Mouse (Mus musculus) cerebellum, adult 2 months (tissue): ENCODE results near the gene Ccdc162. TPM values are rescaled to one million over a fixed set of nuclear protein-coding genes. Genes with fewer than 3 reads are reported as not detected.

ENCODE experiments used
- DNase-seq, 2 experiments: peaks; one replicate each; pipeline ENCODE4 v3.0.0; 2021
- H3K27ac ChIP-seq: fragments of 200-500 bp; 2 replicates; pipeline ENCODE4 v1.5.1; 2012; ENCODE audit warnings: low read length, control low read depth, inconsistent platforms; ENCODE audit not compliant: insufficient read depth
- H3K27me3 ChIP-seq: fragments of 200-500 bp; 2 replicates; pipeline ENCODE4 v1.6.1; 2012; ENCODE audit warnings: inconsistent platforms, mild to moderate bottlenecking, low read length, moderate library complexity; ENCODE audit not compliant: control insufficient read depth, insufficient read depth
- H3K4me1 ChIP-seq: fragments of 200-500 bp; 2 replicates; pipeline ENCODE4 v1.6.1; 2011; ENCODE audit warnings: low read length; ENCODE audit not compliant: control insufficient read depth, insufficient read depth
- H3K4me3 ChIP-seq: fragments of 200-500 bp; replicated peaks from 2 replicates; pipeline ENCODE3; 2011; ENCODE audit warnings: mild to moderate bottlenecking, low read depth, low read length, control low read depth; ENCODE audit not compliant: insufficient read depth
- CTCF ChIP-seq: fragments of 200-500 bp; IDR thresholded peaks from 2 replicates; pipeline ENCODE4 v1.5.1; 2011; ENCODE audit warnings: low read depth, mild to moderate bottlenecking, control low read depth, low read length, moderate library complexity, borderline replicate concordance; ENCODE audit not compliant: insufficient read depth
- POLR2A ChIP-seq: fragments of 200-500 bp; IDR thresholded peaks from 2 replicates; pipeline ENCODE4 v1.6.1; 2011; ENCODE audit warnings: low read length, control low read depth, borderline replicate concordance; ENCODE audit not compliant: insufficient read depth
- WGBS: fragments of 180-500 bp; shearing (Covaris S2); methylation state at CpG from one replicate; pipeline ENCODE4 v1.1.7; 2018; 5-methylcytosine and 5-hydroxymethylcytosine counted together
- polyA plus RNA-seq: library from polyadenylated mRNA; depleted of rRNA; stranded (reverse); fragments of >200 nt; gene quantifications from 2 replicates; pipeline ENCODE4 v1.2.3, GENCODE M21; 2012

Ccdc162 gene
- polyA plus RNA-seq, 1 experiment = 1.4 TPM

- TF ChIP-seq CTCF (no peak), POLR2A (no peak)
- Histone ChIP-seq H3K4me1 (no peaks in the 10 kb centered on the region), H3K27ac (no peak overlapping the region), H3K27me3 (no peaks in the 10 kb centered on the region), H3K4me3 (no peak overlapping the region)
- no peak for DNase-seq
- 92% methylated on average over 2 of the region's 2 CpGs for WGBS
Observed at GRCm38 (mm10) chr10:41619988-41620387, 96.4 kb downstream of the Ccdc162 start.

GRCm38 (mm10) chr10:41615487-41615886 is 100.9 kb downstream of the Ccdc162 start:
- 89% methylated on average over 4 of the region's 4 CpGs for WGBS
- DNase-seq = no peak
- Histone ChIP-seq H3K4me3 (no peak overlapping the region), H3K4me1 (no peaks in the 10 kb centered on the region), H3K27ac (no peak overlapping the region), H3K27me3 (no peaks in the 10 kb centered on the region)
- TF ChIP-seq POLR2A (no peak), CTCF (no peak)

GRCm38 (mm10) chr10:41611941-41612340 is 104.5 kb downstream of the Ccdc162 start:
- Histone ChIP-seq H3K4me3 (no peak overlapping the region), H3K27me3 (no peaks in the 10 kb centered on the region), H3K27ac (no peak overlapping the region), H3K4me1 (no peaks in the 10 kb centered on the region)
- 88% methylated on average over 5 of the region's 5 CpGs for WGBS
- no peak for DNase-seq
- TF ChIP-seq CTCF (no peak), POLR2A (no peak)

GRCm38 (mm10) chr10:41609475-41609874 is 107.0 kb downstream of the Ccdc162 start:
- Histone ChIP-seq H3K4me3 (no peak overlapping the region), H3K27me3 (no peaks in the 10 kb centered on the region), H3K4me1 (no peaks in the 10 kb centered on the region), H3K27ac (no peak overlapping the region)
- WGBS = 96% methylated on average over 1 of the region's 1 CpGs
- DNase-seq = no peak
- no peak for TF ChIP-seq POLR2A
- TF ChIP-seq CTCF = no peak

GRCm38 (mm10) chr10:41608485-41608884 is 107.9 kb downstream of the Ccdc162 start:
- H3K27ac ChIP-seq = no peak overlapping the region
- no peak for TF ChIP-seq POLR2A
- TF ChIP-seq CTCF = no peak
- WGBS = 85% methylated on average over 3 of the region's 3 CpGs
- no peaks in the 10 kb centered on the region for H3K4me1 ChIP-seq
- no peak overlapping the region for H3K4me3 ChIP-seq
- H3K27me3 ChIP-seq = no peaks in the 10 kb centered on the region
- DNase-seq = no peak

GRCm38 (mm10) chr10:41602667-41603066 is 113.8 kb downstream of the Ccdc162 start:
- H3K27ac ChIP-seq = no peak overlapping the region
- no peak overlapping the region for H3K4me3 ChIP-seq
- H3K27me3 ChIP-seq = no peaks in the 10 kb centered on the region
- TF ChIP-seq CTCF (no peak), POLR2A (no peak)
- peaks cover 13% of the 10 kb centered on the region; the same call in 1 of the 2 replicates for H3K4me1 ChIP-seq
- WGBS = 94% methylated on average over 1 of the region's 1 CpGs
- no peak for DNase-seq

GRCm38 (mm10) chr10:41601898-41602545 is 114.4 kb downstream of the Ccdc162 start:
- TF ChIP-seq POLR2A (no peak), CTCF (no peak)
- no peak for DNase-seq

GRCm38 (mm10) chr10:41601302-41601701 is 115.1 kb downstream of the Ccdc162 start:
- Histone ChIP-seq H3K27ac (no peak overlapping the region), H3K27me3 (no peaks in the 10 kb centered on the region), H3K4me3 (no peak overlapping the region), H3K4me1 (peaks cover 13% of the 10 kb centered on the region; the same call in 1 of the 2 replicates)
- TF ChIP-seq CTCF = no peak
- TF ChIP-seq POLR2A = no peak
- DNase-seq = no peak
- WGBS = 88% methylated on average over 4 of the region's 4 CpGs

More at GRCm38 (mm10) chr10:41601898-41602545, 114.4 kb downstream of the Ccdc162 start:
- H3K27ac ChIP-seq = no peak overlapping the region
- 79% methylated on average over 7 of the region's 7 CpGs for WGBS
- H3K27me3 ChIP-seq = no peaks in the 10 kb centered on the region
- peaks cover 13% of the 10 kb centered on the region; the same call in 1 of the 2 replicates for H3K4me1 ChIP-seq
- no peak overlapping the region for H3K4me3 ChIP-seq
